Mouse (Mus musculus) kidney, adult 2 months (tissue): ENCODE measurements around the gene Tmem198. TPM values are rescaled to one million over a fixed set of nuclear protein-coding genes. Genes with fewer than 3 reads are reported as not detected.

Source experiments
- DNase-seq: peaks from one replicate; pipeline ENCODE4 v3.0.0; 2021
- H3K27ac ChIP-seq: fragments of 200-500 bp; 2 replicates; pipeline ENCODE4 v1.5.1; 2012; ENCODE audit warnings: low read depth, low read length, control low read depth, inconsistent platforms; ENCODE audit not compliant: insufficient read depth
- H3K27me3 ChIP-seq: fragments of 200-500 bp; replicated peaks from 2 replicates; pipeline ENCODE4 v1.6.1; 2012; ENCODE audit warnings: mild to moderate bottlenecking, moderate library complexity, low read length, inconsistent platforms; ENCODE audit not compliant: control insufficient read depth, insufficient read depth
- H3K36me3 ChIP-seq: fragments of 200-500 bp; 2 replicates; pipeline ENCODE4 v1.6.1; 2012; ENCODE audit warnings: mild to moderate bottlenecking, moderate library complexity, low read length, inconsistent platforms; ENCODE audit not compliant: control insufficient read depth, insufficient read depth
- H3K4me1 ChIP-seq: fragments of 200-500 bp; 2 replicates; pipeline ENCODE4 v1.6.1; 2011; ENCODE audit warnings: low read length; ENCODE audit not compliant: control insufficient read depth, insufficient read depth
- H3K4me3 ChIP-seq: fragments of 200-500 bp; 2 replicates; pipeline ENCODE4 v1.5.1; 2011; ENCODE audit warnings: mild to moderate bottlenecking, low read depth, low read length, control low read depth; ENCODE audit not compliant: insufficient read depth
- CTCF ChIP-seq: fragments of 200-500 bp; conservative IDR thresholded peaks from 2 replicates; pipeline ENCODE4 v1.5.1; 2011; ENCODE audit warnings: low read depth, mild to moderate bottlenecking, control low read depth, low read length, moderate library complexity, mixed read lengths; ENCODE audit not compliant: insufficient read depth, insufficient read length
- POLR2A ChIP-seq: fragments of 200-500 bp; IDR thresholded peaks from one replicate; pipeline ENCODE4 v1.6.1; 2011; ENCODE audit warnings: low read depth, low read length, control low read depth
- WGBS: fragments of 180-500 bp; shearing (Covaris S2); methylation state at CpG from one replicate; pipeline ENCODE4 v1.1.7; 2018; 5-methylcytosine and 5-hydroxymethylcytosine counted together
- polyA plus RNA-seq: library from polyadenylated mRNA; depleted of rRNA; stranded (reverse); fragments of >200 nt; gene quantifications from 2 replicates; pipeline ENCODE4 v1.2.3, GENCODE M21; 2012

The Tmem198 gene
- polyA plus RNA-seq, 1 experiment: 1.3 TPM

GRCm38 (mm10) chr1:75463652-75464204 lies 15.6 kb upstream of the Tmem198 start:
- Histone ChIP-seq H3K4me1 (no peaks in the 10 kb centered on the region), H3K27me3 (no peaks in the 10 kb centered on the region), H3K27ac (no peak overlapping the region), H3K36me3 (no peaks in the 10 kb centered on the region), H3K4me3 (no peak overlapping the region)
- 82% methylated on average over 5 of the region's 5 CpGs for WGBS
- TF ChIP-seq CTCF (no peak), POLR2A (no peak)
- DNase-seq: no peak

GRCm38 (mm10) chr1:75467215-75467927 lies 12.0 kb upstream of the Tmem198 start:
- Histone ChIP-seq H3K36me3 (no peaks in the 10 kb centered on the region), H3K27ac (no peak overlapping the region), H3K27me3 (no peaks in the 10 kb centered on the region), H3K4me3 (no peak overlapping the region), H3K4me1 (no peaks in the 10 kb centered on the region)
- DNase-seq: peak; percentile 78
- TF ChIP-seq POLR2A (no peak), CTCF (peak; percentile 87)
- WGBS: 11% methylated on average over 14 of the region's 14 CpGs

GRCm38 (mm10) chr1:75469287-75469825 lies 10.0 kb upstream of the Tmem198 start:
- no peaks in the 10 kb centered on the region for H3K27me3 ChIP-seq
- H3K4me1 ChIP-seq: no peaks in the 10 kb centered on the region
- TF ChIP-seq POLR2A (no peak), CTCF (no peak)
- no peak overlapping the region for H3K27ac ChIP-seq
- DNase-seq: no peak
- H3K36me3 ChIP-seq: no peaks in the 10 kb centered on the region
- no peak overlapping the region for H3K4me3 ChIP-seq
- 80% methylated on average over 17 of the region's 17 CpGs for WGBS

DNA sequence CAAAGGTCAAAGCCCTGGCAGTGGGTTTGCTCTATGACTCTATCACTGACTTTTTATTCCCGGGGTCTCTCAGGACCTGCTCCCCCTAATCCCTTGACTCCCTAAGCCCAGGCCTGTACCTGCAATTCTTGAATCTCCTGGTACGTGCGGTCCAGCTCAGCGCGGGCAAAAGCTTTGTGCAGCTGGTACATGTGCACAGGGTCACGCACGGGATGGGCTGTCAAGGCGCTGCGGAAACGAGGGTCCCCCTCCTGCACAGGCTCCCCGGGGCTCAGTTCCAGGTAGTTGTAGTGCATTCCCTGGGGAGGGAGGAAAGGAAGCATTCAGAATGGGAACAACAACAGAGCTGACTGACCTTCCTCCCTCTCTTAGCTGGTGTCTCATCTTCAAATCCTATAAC lies 2.9 kb upstream of the Tmem198 start:
- no peaks in the 10 kb centered on the region for H3K27me3 ChIP-seq
- H3K4me3 ChIP-seq: no peak overlapping the region
- peaks cover 8% of the 10 kb centered on the region; the same call in 1 of the 2 replicates for H3K4me1 ChIP-seq
- H3K36me3 ChIP-seq: no peaks in the 10 kb centered on the region
- TF ChIP-seq POLR2A (no peak), CTCF (no peak)
- WGBS: 95% methylated on average over 11 of the region's 11 CpGs
- DNase-seq: no peak
- H3K27ac ChIP-seq: no peak overlapping the region

- 13% methylated on average over 35 of the region's 35 CpGs for WGBS
- H3K27ac ChIP-seq: no peak overlapping the region
- H3K27me3 ChIP-seq: no peaks in the 10 kb centered on the region
- peak overlapping the region; percentile 0; the same call in 1 of the 2 replicates for H3K4me3 ChIP-seq
- peaks cover 8% of the 10 kb centered on the region; the same call in 1 of the 2 replicates for H3K4me1 ChIP-seq
- TF ChIP-seq CTCF (peak; percentile 65), POLR2A (no peak)
- DNase-seq: peak; percentile 92
- no peaks in the 10 kb centered on the region for H3K36me3 ChIP-seq
Measured at GRCm38 (mm10) chr1:75477264-75477965, 1.9 kb upstream of the Tmem198 start.

DNA sequence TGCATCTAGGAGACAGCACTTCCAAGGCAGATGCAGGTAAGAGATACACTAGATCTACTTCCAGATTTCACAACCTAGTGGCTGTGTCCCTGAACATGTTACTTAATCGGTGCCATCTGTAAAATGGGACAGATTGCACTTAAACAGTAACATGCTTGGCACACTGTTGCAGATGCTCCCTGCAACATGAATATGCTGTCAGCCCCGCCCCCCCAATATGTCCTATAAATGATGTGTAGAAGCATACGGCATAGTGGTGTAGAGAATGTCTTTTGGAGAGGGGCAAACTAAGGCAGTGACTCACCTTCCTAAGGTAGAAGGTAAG lies 1.4 kb upstream of the Tmem198 start:
- TF ChIP-seq POLR2A (no peak), CTCF (no peak)
- 48% methylated on average over 3 of the region's 3 CpGs for WGBS
- DNase-seq: no peak
- H3K27me3 ChIP-seq: no peaks in the 10 kb centered on the region
- H3K4me1 ChIP-seq: peaks cover 8% of the 10 kb centered on the region; the same call in 1 of the 2 replicates
- H3K27ac ChIP-seq: no peak overlapping the region
- no peak overlapping the region for H3K4me3 ChIP-seq
- H3K36me3 ChIP-seq: no peaks in the 10 kb centered on the region

DNA sequence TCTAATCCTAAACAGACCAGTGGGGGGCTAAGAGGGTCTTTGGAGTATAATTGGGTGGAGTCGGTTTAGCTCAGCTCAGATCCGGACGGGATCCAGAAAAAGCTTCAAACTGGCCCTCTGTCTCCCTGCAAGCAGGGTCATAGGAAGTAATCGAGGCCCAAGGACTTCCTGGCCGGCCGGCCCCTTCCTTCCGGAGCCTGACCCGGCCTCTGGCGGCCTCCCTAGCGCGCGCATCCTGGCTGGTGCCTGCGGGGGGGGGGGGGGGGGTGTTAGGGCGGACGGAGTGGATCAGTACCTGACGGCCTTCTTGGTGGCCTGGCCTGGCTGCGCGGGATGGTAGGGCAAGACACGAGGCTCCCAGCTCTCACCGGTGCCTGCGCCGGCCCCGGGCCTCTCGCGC lies 835 bp upstream of the Tmem198 start:
- under 1% methylated on average over 25 of the region's 25 CpGs for WGBS
- Histone ChIP-seq H3K27me3 (no peaks in the 10 kb centered on the region), H3K4me3 (peak overlapping the region; percentile 71), H3K4me1 (peaks cover 8% of the 10 kb centered on the region; the same call in 1 of the 2 replicates), H3K36me3 (no peaks in the 10 kb centered on the region), H3K27ac (peak overlapping the region; percentile 66; the same call in 1 of the 2 replicates)
- DNase-seq: peak; percentile 73
- TF ChIP-seq POLR2A: no peak
- TF ChIP-seq CTCF: no peak
